Mouse (Mus musculus) kidney, embryonic 14.5 days (tissue): Measurements from ENCODE around the gene Ppan. TPM values are rescaled to one million over a fixed set of nuclear protein-coding genes. Genes with fewer than 3 reads are reported as not detected.

Experiments used
- ATAC-seq: fragments of 200-750 bp; cut with Nextera tagmentation; 2 replicates; pipeline ENCODE4 v1.8.0; 2017; ENCODE audit warnings: moderate number of reproducible peaks, mild to moderate bottlenecking, moderate TSS enrichment, moderate library complexity; ENCODE audit not compliant: low FRiP score, low TSS enrichment
- H3K27ac ChIP-seq: fragments of 300-500 bp; sonication (generic); 2 replicates; pipeline ENCODE4 v1.5.1; 2014; ENCODE audit warnings: low read depth, mild to moderate bottlenecking, low read length, moderate library complexity, mixed read lengths
- H3K27me3 ChIP-seq: fragments of 300-500 bp; sonication (generic); 2 replicates; pipeline ENCODE4 v1.6.1; 2014; ENCODE audit warnings: mild to moderate bottlenecking, low read length; ENCODE audit not compliant: control insufficient read depth, insufficient read depth
- H3K36me3 ChIP-seq: fragments of 300-500 bp; sonication (generic); 2 replicates; pipeline ENCODE4 v1.6.1; 2014; ENCODE audit warnings: low read length, mixed read lengths; ENCODE audit not compliant: control insufficient read depth, insufficient read depth
- H3K4me1 ChIP-seq: fragments of 300-500 bp; sonication (generic); 2 replicates; pipeline ENCODE4 v1.6.1; 2014; ENCODE audit warnings: low read length, mixed read lengths; ENCODE audit not compliant: control insufficient read depth, insufficient read depth
- H3K4me2 ChIP-seq: fragments of 300-500 bp; sonication (generic); replicated peaks from 2 replicates; pipeline ENCODE4 v1.6.1; 2014; ENCODE audit warnings: low read depth, mild to moderate bottlenecking, low read length
- H3K4me3 ChIP-seq: fragments of 300-500 bp; sonication (generic); 2 replicates; pipeline ENCODE4 v1.5.1; 2014; ENCODE audit warnings: mild to moderate bottlenecking, low read length
- H3K9ac ChIP-seq: fragments of 300-500 bp; sonication (generic); 2 replicates; pipeline ENCODE4 v1.6.1; 2014; ENCODE audit warnings: low read depth, mild to moderate bottlenecking, low read length, moderate library complexity
- H3K9me3 ChIP-seq: fragments of 300-500 bp; sonication (generic); 2 replicates; pipeline ENCODE4 v1.6.1; 2016; ENCODE audit warnings: low read length; ENCODE audit not compliant: control insufficient read depth
- WGBS: fragments of 180-500 bp; shearing (Covaris S2); extraction: QIAGEN DNeasy Blood & Tissue Kit; methylation state at CpG from one replicate; pipeline ENCODE4 v1.1.7; 2014; 5-methylcytosine and 5-hydroxymethylcytosine counted together
- polyA plus RNA-seq: library from polyadenylated mRNA; unstranded; fragments of >200 nt; fragmentation: Nextera tagmentation; extraction: Ambion mirVana; gene quantifications from 2 replicates; pipeline ENCODE4 v1.2.1, GENCODE M21; 2014

Ppan gene
- 82.3 and 90.0 TPM in 2 replicates for polyA plus RNA-seq

DNA sequence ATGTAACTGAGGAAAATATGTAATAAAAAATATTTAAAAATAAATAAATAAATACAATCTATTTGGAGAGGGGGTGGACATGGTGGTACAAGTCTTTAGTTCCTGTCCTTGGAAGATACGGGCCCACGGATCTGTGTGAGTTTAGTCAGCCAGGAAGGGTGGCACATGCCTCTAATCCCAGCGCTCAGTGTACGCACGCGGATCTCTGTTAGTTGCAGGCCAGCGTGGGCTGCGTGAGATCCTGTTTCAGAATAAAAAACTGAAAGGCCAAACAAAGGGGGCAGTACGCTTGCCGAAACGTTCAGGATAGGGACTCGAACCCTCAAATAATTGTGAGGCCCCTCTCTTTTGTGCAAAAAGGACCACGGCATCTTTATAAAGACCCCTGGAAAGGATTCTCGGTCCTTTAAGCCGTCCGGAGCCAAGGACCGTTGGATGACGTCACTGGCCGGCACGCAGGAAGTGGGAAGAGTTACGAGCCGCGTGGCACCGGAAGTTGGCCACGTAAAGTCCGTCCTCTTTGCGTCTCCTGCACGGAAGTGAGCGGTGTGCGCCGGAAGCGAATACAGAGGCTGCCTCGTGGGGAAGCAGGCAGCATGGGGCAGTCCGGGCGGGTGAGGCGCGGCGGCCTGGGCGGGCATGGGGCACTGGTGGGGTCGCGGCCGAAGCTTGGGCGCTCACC, at the start of gene Ppan:
Ppan (plus strand) TSS at position 472 of the 682 bp plus-strand sequence.
- peak; percentile 97 for ATAC-seq
- Histone ChIP-seq H3K27ac (peak within 1 kb of the TSS; percentile 95), H3K4me2 (peak within 1 kb of the TSS; percentile 81), H3K27me3 (no peaks in the 10 kb centered on the region), H3K36me3 (peaks cover 37% of the 10 kb centered on the region), H3K9ac (peak within 1 kb of the TSS; percentile 88), H3K4me1 (0 out of 2 replicates have a peak, but pooled peaks cover 5% of the 10 kb centered on the region), H3K4me3 (peak within 1 kb of the TSS; percentile 96), H3K9me3 (no peaks in the 10 kb centered on the region)
- WGBS = under 1% methylated on average over 36 of the region's 43 CpGs

DNA sequence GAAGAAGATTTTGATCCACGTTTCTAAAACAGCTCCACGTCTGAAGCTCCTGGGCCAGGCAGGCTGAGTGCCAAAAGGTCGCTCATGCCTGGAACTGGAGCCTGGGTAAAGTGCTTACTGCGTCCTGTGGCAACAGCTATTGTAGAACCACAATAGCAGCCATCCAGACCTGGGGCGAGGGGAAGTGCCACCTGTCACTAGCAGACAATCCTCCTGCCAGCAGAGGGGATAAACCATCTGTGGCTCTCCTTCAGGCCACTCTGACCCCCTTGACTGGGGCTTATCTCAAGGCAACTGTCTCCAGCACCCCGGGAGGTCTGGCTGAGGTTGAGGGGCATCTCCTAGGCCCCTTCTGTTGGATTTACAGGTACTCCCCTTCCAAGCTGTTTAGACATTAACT, 49.0 kb upstream of the Ppan start:
- Histone ChIP-seq H3K9me3 (no peaks in the 10 kb centered on the region), H3K27ac (no peak overlapping the region), H3K4me2 (no peak overlapping the region), H3K4me1 (no peaks in the 10 kb centered on the region), H3K9ac (no peak overlapping the region), H3K27me3 (no peaks in the 10 kb centered on the region), H3K4me3 (no peak overlapping the region), H3K36me3 (no peaks in the 10 kb centered on the region)
- no peak for ATAC-seq
- WGBS = 68% methylated on average over 6 of the region's 6 CpGs

DNA sequence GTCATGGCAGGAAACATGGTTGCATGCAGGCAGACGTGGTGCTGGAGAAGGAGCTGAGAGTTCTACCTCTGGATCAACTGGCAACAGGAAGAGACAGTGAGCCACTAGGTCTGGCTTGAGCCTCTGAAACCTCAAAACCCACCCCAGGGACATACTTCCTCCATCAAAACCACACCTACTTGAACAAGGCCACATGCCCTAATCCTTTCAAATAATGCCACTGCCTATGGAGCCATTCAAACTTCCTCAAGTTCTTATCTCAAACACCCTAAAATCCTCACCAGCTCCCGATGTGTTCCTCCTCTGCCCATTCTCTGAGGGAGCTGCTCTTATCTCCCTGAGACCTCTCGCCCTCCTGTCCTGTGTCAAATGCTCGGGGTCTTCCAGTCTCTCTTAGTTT, 45.8 kb upstream of the Ppan start:
- Histone ChIP-seq H3K27me3 (no peaks in the 10 kb centered on the region), H3K4me2 (no peak overlapping the region), H3K4me1 (no peaks in the 10 kb centered on the region), H3K36me3 (no peaks in the 10 kb centered on the region), H3K9ac (no peak overlapping the region), H3K9me3 (no peaks in the 10 kb centered on the region), H3K4me3 (no peak overlapping the region), H3K27ac (no peak overlapping the region)
- ATAC-seq = no peak
- WGBS = 74% methylated on average over 4 of the region's 4 CpGs

DNA sequence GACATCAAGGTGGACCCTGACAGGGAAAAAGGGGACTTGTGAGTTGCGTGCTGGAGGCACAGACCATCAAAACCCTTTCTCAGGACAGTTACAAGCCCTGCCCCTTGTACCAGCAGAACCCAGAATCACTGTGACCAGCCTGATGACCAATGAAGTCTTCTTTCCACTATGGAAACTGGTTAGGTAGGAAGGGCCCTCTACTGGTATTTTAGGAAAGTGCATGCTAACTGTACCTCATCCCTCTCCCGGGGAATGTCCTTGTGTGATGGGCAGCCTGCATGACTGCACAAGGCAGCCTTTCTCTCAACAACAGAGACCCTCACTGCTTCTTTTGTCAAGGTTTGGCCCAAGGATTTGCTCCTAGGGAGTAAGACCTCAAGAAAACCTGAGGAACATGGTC, 45.3 kb upstream of the Ppan start:
- H3K27me3 ChIP-seq = no peaks in the 10 kb centered on the region
- no peak for ATAC-seq

DNA sequence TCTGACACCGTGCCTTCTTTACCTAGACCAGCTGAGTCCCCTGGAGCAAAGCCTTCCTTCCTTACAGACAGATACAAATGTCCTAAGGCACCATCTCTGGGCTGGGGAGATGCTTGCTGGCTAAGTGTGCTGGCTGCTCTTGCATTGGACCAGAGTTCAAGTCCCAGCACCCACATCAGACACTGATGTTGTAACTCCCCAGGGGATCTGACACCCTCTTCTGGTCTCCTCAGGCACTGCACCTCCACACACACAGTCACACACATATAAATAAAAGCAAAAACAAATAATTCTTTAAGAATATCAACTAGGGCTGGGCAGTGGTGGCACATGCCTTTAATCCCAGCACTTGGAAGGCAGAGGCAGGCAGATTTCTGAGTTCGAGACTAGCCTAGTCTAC, 37.8 kb upstream of the Ppan start:
- Histone ChIP-seq H3K36me3 (no peaks in the 10 kb centered on the region), H3K9ac (no peak overlapping the region), H3K4me2 (no peak overlapping the region), H3K27ac (no peak overlapping the region), H3K27me3 (no peaks in the 10 kb centered on the region), H3K4me3 (no peak overlapping the region), H3K4me1 (no peaks in the 10 kb centered on the region), H3K9me3 (no peaks in the 10 kb centered on the region)
- no peak for ATAC-seq
- 89% methylated on average over 2 of the region's 2 CpGs for WGBS

More for the DNA sequence above, 45.3 kb upstream of the Ppan start:
- no peaks in the 10 kb centered on the region for H3K36me3 ChIP-seq
- WGBS = 20% methylated on average over 2 of the region's 2 CpGs
- H3K4me3 ChIP-seq = no peak overlapping the region
- H3K4me1 ChIP-seq = no peaks in the 10 kb centered on the region
- no peak overlapping the region for H3K27ac ChIP-seq
- no peak overlapping the region for H3K4me2 ChIP-seq
- no peaks in the 10 kb centered on the region for H3K9me3 ChIP-seq
- no peak overlapping the region for H3K9ac ChIP-seq

DNA sequence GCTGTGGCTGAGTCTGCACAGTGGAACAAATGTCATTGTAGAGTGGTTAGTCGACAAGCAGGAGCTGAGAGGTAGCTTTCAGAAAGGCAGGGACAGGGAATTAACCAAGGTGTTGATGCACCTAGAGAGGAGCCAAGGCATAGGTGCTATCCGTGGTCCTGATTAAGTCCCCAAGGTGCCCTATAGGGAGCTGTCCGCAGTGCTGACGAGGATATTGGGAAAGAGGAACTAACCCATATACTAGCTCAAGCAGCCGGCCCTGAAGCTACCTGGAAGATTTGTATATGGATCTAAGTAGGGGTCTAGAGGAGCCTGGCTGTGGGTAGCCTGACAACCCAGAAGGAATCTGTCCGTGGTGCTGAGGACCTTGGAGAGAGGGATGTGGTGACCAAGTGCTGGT, 30.8 kb upstream of the Ppan start:
- peak; percentile 58; the same call in 1 of the 2 replicates for ATAC-seq
- no peak overlapping the region for H3K4me3 ChIP-seq
- H3K9me3 ChIP-seq = no peaks in the 10 kb centered on the region
- no peaks in the 10 kb centered on the region for H3K36me3 ChIP-seq
- H3K4me2 ChIP-seq = no peak overlapping the region
- no peaks in the 10 kb centered on the region; the same call in 1 of the 2 replicates for H3K27me3 ChIP-seq
- H3K4me1 ChIP-seq = no peaks in the 10 kb centered on the region
- H3K9ac ChIP-seq = no peak overlapping the region
- H3K27ac ChIP-seq = no peak overlapping the region
- WGBS = 5% methylated on average over 6 of the region's 6 CpGs

DNA sequence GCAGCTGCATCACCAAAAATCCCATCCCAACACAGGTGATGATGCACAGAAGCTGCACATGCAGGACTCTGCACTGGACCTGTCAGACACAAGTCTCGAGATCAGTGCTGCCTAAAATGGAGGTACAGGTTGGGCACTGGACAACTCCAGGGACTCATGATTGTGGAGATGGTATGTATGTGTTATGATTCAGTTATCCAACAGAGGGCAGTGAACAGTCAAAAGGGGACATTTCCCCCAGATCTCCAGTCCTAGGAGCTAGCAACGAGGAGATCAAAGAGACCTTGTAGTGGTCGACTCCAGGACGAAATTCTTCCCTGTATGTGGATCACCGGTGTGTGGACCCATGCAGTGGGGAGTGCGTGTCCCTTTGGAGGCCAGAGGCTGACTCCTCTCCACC, 28.0 kb upstream of the Ppan start:
- no peak overlapping the region for H3K27ac ChIP-seq
- WGBS = 49% methylated on average over 6 of the region's 6 CpGs
- no peaks in the 10 kb centered on the region for H3K9me3 ChIP-seq
- no peak overlapping the region for H3K4me2 ChIP-seq
- no peaks in the 10 kb centered on the region; the same call in 1 of the 2 replicates for H3K27me3 ChIP-seq
- H3K4me1 ChIP-seq = no peaks in the 10 kb centered on the region
- no peak for ATAC-seq
- H3K4me3 ChIP-seq = no peak overlapping the region
- H3K36me3 ChIP-seq = no peaks in the 10 kb centered on the region
- no peak overlapping the region for H3K9ac ChIP-seq

DNA sequence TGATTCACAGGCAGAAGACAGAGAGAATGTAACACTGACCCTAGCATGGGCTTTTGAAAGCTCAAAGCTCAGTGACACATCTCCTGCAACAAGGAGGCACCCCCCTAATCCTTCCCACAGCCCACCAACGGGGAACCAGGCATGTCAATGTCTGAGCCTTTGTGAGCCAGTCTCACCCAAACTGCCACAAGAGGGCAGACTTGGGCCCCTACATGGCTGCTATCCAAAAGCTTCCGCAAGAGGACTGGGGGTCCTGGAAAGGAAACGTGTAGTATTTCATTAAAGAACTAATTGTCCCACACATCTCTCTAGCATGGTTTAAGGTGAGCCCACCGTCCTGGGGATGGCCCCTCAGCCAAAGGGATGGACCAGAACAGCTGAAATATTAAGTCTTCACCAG, 26.2 kb upstream of the Ppan start:
- Histone ChIP-seq H3K36me3 (no peaks in the 10 kb centered on the region), H3K27me3 (no peaks in the 10 kb centered on the region; the same call in 1 of the 2 replicates), H3K4me3 (no peak overlapping the region), H3K27ac (no peak overlapping the region), H3K4me1 (no peaks in the 10 kb centered on the region), H3K9me3 (no peaks in the 10 kb centered on the region), H3K9ac (no peak overlapping the region), H3K4me2 (no peak overlapping the region)
- ATAC-seq = no peak
- 12% methylated on average over 4 of the region's 4 CpGs for WGBS

DNA sequence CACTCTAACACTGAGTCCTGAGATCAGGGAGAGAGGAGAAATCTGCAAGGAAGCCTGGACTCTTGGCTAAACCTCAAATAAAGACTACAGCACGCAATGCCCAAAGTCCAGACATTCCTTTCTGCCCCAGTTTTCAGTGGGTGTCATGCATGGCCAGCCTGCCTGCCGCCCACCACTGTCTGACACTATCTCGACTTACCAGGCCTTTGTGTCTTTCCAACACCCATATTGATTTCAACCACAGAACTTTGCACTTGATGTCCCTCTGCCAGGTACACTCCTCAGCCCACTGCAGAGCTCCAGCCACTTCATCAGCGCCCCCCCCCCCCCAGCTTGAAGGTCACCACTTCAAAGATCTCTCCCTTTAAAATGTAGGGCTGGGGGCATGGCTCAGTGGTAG, 25.8 kb upstream of the Ppan start:
- Histone ChIP-seq H3K9ac (no peak overlapping the region), H3K4me3 (no peak overlapping the region), H3K9me3 (no peaks in the 10 kb centered on the region), H3K4me1 (no peaks in the 10 kb centered on the region), H3K27me3 (no peaks in the 10 kb centered on the region; the same call in none of the 2 replicates), H3K36me3 (no peaks in the 10 kb centered on the region), H3K4me2 (no peak overlapping the region), H3K27ac (no peak overlapping the region)
- no peak for ATAC-seq
- WGBS = 44% methylated on average over 4 of the region's 4 CpGs
